Mouse (Mus musculus): ENCODE data around the gene Cnnm3.

- TF ChIP-seq EP300 (IDR thresholded peaks at IDR 0.05; ENCODE audit: insufficient read depth, low read depth, low read length) (no peak), POLR2A (IDR thresholded peaks at IDR 0.05; ENCODE audit: insufficient read depth, low read depth, low read length) (no peak), CTCF (IDR thresholded peaks at IDR 0.05) (peak; percentile 71)
Measured at GRCm38 (mm10) chr1:36492416-36493139, 19.1 kb upstream of the Cnnm3 start.
